Mouse (Mus musculus): ENCODE data around the gene Eno3. TPM values are rescaled to one million over a fixed set of nuclear protein-coding genes. Genes with fewer than 3 reads are reported as not detected.

Eno3 gene
- polyA plus RNA-seq, 1 experiment, result 3.4 TPM

- no peak for TF ChIP-seq GATA1 (IDR thresholded peaks at IDR 0.05; ENCODE audit: low read length)
Measured at GRCm38 (mm10) chr11:70681170-70681569, 24.2 kb downstream of the Eno3 start.

DNA sequence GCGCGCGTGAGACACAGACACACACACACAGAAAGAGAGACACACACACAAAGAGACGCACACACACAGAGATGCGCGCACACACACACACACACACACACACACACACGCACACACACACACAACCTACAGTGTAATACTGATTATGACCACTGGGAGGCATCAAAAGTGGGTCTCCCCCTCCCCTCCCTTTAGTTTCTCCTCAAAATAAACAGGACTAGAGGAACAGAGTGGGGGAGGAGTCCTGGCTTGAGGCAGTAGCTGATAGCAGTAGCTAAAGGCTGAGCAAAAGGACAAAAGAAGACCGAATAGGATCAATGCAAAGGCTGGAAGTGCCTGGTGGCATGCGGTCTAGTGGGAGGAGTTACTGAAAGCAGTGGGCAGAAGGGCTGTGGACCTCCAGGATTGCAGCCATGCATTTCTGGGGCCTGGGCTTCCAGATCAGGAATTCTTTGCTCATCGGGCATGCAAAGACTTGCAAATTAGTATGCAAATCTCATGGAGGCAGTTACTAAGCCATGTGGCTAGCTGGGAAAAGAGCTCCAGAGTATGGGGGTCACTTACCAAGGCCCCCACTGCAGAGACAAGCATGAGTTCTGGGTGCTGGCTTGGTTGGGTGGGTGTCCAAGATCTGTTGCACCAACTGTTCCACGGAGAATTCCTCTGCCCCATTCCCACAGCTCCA, 25.0 kb downstream of the Eno3 start:
- no peak for TF ChIP-seq GATA1 (IDR thresholded peaks at IDR 0.05; ENCODE audit: low read length)

DNA sequence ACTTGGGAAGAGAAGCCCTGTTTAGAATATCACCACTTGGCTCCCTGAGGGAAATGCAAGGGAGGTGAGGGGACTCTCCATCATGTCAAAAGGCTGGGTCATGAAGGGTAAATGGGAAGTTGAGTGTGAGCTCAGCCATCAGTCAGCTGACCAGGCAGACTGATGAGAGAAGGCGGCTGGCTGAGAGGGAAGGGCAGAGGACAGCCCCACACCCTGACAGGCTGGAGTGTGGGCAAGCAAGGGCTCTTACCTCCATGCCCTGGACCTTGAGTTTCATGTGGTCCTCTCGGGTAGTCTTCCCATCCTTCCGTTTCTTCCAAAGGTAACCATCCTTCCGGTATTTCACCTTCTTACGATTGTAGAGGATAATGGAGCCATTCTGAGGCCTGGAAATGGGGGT, 26.6 kb downstream of the Eno3 start:
- no peak for TF ChIP-seq GATA1 (IDR thresholded peaks at IDR 0.05; ENCODE audit: low read length)

DNA sequence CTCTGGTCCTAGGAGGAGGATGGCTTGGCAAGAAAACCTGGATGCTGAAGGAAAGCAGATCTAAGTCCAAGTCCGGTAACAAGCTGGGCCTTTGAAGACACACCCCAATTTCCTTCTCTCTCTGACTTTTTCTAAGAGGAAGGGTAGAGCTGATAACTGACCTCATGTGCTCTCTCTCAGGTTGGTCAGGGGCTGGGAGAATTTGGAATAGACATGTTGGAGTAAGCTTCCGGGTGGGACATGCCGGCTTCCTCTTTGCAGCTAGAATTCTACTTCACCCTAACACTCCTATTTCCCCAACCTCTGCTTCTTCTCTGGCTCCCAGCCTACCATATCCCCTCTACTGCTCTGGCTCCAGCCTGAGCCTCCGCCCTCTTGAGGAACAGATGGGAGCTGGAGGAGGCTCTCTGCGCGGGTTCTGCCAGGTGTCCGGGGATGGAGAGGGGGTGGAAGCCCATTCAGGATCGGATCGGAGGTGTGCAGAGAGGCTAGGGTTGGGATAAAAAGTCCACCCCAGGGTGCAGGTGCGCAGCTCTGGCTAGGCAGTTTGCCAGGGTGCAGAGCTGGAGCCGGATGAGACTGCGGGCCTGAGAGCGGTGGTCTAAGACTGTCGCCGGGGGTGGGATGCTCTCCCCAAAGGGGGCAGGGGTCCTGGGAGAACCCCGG, 30.0 kb downstream of the Eno3 start:
- no peak for TF ChIP-seq GATA1 (IDR thresholded peaks at IDR 0.05; ENCODE audit: low read length)

DNA sequence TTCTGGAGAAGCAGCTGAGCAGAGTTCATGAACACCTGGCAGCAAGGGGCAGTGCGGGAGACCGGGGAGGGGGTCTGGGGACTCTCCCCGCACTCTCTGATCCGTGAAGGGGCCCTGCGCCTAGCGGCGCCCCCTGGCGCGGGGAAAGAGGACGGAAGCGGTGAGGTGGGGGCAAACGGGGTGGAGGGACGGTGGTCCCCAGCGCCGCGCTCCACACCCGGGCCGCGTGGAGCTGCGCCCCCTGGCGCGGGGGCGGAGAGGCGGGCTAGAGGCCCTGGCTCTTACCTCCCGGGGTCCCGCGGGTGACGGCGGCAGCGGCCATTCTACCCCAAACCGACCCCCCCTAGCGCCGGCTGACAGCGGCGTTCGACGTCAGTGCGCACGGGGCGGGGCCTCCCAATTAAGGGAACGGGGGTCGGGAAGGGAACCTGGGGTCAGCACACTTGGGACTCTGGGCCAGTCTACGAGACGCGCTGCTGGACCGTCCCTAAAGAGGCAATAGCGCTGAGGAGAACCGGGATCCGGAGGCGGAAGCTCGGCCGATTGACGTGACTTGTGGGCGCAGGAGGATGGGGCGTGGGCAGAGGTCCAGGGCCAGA, 30.7 kb downstream of the Eno3 start, which contains the start of gene Camta2:
Gene Camta2, minus strand, starts transcription at position 505 of the 599 bp plus-strand sequence.
- no peak for TF ChIP-seq GATA1 (IDR thresholded peaks at IDR 0.05; ENCODE audit: low read length)

DNA sequence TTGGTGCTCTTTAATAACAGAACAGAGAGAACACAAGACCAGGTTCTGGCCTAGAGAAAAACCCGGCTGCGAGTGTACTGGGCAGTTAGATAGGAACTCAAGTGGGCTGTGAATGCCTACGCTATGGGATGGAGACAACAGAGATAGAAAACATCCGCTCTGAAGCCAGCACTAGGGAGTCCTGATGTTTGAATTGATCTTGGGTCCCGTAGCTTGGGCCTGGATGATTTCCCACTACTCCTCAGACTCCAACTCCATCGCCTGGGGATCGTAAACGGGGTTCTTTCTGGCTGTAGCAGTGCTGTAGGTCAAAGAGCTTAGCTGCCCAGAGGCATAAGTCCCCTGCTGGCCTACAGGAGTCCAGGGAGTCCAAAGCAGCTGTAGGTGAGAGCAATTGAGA, 31.4 kb downstream of the Eno3 start:
- no peak for TF ChIP-seq GATA1 (IDR thresholded peaks at IDR 0.05; ENCODE audit: low read length)

GRCm38 (mm10) chr11:70689578-70689977, 32.6 kb downstream of the Eno3 start:
- no peak for TF ChIP-seq GATA1 (IDR thresholded peaks at IDR 0.05; ENCODE audit: low read length)

DNA sequence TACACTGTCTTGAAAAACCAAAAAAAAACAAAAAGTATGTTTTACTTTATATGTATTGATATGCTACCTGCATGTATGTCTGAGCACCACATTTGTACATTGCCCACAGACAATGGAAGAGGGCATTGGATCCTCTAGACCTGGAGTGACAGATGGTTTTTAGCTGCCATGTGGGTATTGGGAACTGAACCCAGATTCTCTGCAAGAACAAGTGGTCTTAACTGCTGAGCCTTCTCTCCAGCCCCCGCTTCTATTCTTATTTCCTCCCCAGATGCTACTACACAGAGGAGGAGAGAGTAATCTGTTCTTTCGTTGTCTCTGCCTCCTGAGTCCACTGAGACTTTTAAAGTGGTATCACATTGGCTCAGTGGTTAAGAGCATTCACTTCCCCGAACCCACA, 36.5 kb downstream of the Eno3 start:
- no peak for TF ChIP-seq GATA1 (IDR thresholded peaks at IDR 0.05; ENCODE audit: low read length)

GRCm38 (mm10) chr11:70697376-70697775, 40.4 kb downstream of the Eno3 start:
- no peak for TF ChIP-seq GATA1 (IDR thresholded peaks at IDR 0.05; ENCODE audit: low read length)

DNA sequence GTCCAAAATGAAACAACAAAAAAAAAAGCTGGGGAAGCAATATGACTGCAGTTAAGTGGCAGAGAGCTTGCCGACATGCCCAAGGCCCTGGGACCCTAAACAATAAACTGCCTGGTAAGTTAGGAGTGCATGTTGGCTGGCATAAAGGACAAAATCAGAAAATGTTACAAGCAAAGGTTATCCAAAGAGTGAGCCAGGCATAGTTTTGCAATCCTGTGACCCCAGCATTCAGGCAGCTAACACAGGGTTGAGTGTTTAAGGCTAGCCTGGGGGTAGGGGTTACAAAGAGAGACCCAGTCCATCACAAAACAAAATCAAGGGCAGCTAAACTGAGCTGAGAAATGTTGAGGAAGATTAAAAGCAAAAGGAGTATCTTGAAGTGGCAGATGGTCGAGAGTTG, 42.0 kb downstream of the Eno3 start:
- TF ChIP-seq GATA1 (IDR thresholded peaks at IDR 0.05; ENCODE audit: low read length), result no peak

DNA sequence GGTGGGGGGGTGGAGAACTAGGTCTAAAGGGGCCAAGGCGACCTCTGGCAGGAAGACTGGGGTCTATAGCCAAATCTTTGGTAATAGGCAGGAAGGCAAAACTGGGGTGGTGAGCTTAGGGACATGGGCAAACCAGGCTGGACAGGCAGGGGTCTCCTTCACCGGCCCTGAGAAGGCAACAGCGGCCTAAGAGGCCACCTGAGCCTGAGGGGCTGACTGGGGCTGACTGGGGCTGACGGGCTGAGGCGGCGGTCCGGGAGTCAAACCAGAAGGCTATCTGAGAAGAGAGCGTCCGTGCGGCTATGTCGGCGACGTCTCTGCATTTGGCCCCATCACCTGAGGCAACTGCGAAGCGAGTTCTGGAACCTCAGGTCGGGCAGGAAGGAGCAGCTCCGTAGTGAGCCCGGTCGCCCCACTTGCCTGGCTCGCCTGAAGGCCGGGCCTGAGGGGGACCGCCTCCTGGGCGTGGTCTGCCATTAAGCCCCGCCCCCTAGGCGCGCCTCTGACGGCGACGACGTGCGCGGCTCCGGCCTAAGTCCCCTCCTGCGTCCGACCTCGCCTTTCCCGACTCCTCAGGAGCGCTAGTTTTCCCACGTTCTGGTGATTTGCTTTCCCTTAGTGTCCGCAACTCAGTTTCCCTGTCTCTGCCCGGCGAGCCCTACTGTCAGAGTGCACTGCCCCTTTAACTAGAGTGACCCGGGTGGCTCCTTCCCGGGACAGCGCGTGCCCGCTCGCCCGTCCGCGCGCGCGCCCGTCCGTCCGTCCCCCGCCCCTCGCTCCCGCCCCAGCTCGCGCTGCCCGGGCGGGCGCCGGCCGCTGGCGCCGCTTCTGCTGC, 42.9 kb downstream of the Eno3 start, which contains the start of the genes Inca1 and Kif1c:
Gene Inca1, minus strand, starts transcription at position 434 of the 835 bp plus-strand sequence.
Gene Kif1c, plus strand, starts transcription at position 827 of the 835 bp plus-strand sequence.
- TF ChIP-seq GATA1 (IDR thresholded peaks at IDR 0.05; ENCODE audit: low read length), result no peak

- TF ChIP-seq GATA1 (IDR thresholded peaks at IDR 0.05; ENCODE audit: low read length), result no peak
Measured at GRCm38 (mm10) chr11:70700613-70701012, 43.6 kb downstream of the Eno3 start.

DNA sequence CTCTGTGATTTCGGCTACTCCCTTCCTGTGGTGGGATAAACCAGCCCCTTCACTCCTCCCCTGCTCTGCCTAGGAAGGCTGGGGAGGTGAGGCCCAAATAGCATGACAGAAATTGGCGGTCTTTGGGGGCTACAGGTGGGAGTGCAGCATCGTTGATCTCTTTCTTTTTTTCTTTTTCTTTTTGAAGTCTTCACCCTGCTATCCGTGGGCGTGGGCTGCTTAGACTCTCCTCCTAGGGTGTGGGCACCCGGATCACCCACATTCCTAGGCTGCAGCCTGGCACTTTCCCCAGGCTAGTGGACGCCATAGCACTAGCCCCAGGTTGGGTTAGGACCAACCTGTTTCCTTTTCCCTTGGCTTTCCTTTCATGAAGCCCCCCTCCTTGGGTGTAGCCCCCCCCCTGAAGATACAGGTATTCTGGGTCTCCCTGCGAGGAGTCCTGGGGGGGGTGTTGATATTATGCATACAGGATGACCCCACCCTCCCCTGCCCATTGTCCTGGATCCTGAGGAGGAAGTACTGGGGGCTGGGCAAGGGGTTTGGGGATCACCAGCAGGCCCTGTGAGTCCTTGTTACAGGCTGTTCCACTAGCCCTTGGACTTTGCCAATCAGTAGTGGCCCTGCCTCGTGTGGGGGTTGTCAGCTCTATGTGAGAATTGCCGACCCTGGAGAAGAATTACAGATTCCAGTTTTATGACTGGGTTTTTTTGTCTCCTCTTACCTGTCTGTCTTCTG, 44.4 kb downstream of the Eno3 start:
- TF ChIP-seq GATA1 (IDR thresholded peaks at IDR 0.05; ENCODE audit: low read length), result no peak

DNA sequence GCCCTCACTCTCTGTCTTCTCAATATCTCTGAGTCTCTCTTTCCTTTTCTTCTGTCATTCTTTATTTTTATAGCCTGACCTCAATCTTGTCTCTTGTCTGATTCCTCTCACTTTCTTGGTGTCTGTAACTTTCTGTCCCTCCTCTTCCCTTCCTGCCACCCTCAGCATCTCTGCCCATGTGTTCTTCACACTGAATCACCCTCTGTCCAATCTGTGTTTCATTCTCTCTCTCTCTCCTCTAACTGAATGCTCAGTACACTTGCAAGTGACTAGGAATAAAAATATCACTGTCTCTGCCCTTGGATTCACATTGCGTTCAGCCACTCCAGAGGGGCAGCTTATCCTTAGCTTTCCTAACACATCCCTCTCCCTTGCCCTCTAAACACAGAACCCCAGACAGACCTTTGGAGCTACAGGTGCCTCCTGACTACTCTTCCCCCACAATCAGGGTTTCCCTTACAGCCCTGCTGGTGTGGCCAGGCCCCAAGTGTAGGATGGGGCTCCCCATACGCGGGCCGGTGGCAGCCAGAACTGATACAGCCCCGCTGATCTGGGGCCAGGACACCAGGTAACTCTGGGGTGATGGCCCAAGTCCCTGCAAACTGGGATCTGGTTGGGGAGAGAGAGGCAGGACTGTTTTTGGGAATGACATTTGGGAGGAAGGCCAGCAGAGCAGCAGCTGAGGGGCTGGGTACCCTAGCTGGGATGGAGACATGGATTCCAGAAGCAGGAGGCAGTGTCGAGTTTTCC, 45.2 kb downstream of the Eno3 start:
- no peak for TF ChIP-seq GATA1 (IDR thresholded peaks at IDR 0.05; ENCODE audit: low read length)
